Mouse (Mus musculus) MEL (cell line): ENCODE measurements around the gene 4430402I18Rik. TPM values are rescaled to one million over a fixed set of nuclear protein-coding genes. Genes with fewer than 3 reads are reported as not detected.

ENCODE experiments used
- DNase-seq: peaks from one replicate; pipeline ENCODE4 v3.0.0; 2011; ENCODE audit warnings: low read depth, low spot score
- H3K27ac ChIP-seq: 2 replicates; pipeline ENCODE4 v1.5.1; 2012; ENCODE audit warnings: low read depth, mild to moderate bottlenecking, control low read depth, low read length, moderate library complexity; ENCODE audit not compliant: control insufficient read depth
- H3K27me3 ChIP-seq, 2 experiments: fragments of 150-350 bp in 1 of 2; sonication (generic) in 1 of 2; 2 replicates each; pipeline ENCODE4 v1.6.1; 2012; ENCODE audit warnings: low read length in 2 of 2, mild to moderate bottlenecking in 2 of 2, improper control_type of control experiment in 1 of 2, moderate library complexity in 1 of 2; ENCODE audit not compliant: insufficient read depth in 2 of 2, control insufficient read depth in 1 of 2
- H3K36me3 ChIP-seq, 2 experiments: 2 replicates each; pipeline ENCODE4 v1.6.1; 2012 to 2014; ENCODE audit warnings: low read length in 2 of 2, improper control_type of control experiment in 1 of 2, inconsistent platforms in 1 of 2, mild to moderate bottlenecking in 1 of 2; ENCODE audit not compliant: insufficient read depth in 2 of 2, control insufficient read depth in 1 of 2
- H3K4me1 ChIP-seq, 2 experiments: fragments of 150-350 bp in 1 of 2; sonication (generic) in 1 of 2; 2 replicates each; pipeline ENCODE4 v1.6.1; 2012; ENCODE audit warnings: low read length in 2 of 2, improper control_type of control experiment in 1 of 2, mild to moderate bottlenecking in 1 of 2; ENCODE audit not compliant: insufficient read depth in 2 of 2, control insufficient read depth in 1 of 2
- H3K4me3 ChIP-seq, 2 experiments: fragments of 150-350 bp in 1 of 2; sonication (generic) in 1 of 2; 2 replicates each; pipeline ENCODE4 v1.5.1; 2012; ENCODE audit warnings: low read depth in 2 of 2, low read length in 2 of 2, mild to moderate bottlenecking in 2 of 2, moderate library complexity in 2 of 2, control low read depth in 1 of 2, improper control_type of control experiment in 1 of 2; ENCODE audit not compliant: control insufficient read depth in 1 of 2, insufficient read depth in 1 of 2
- H3K79me2 ChIP-seq: 2 replicates; pipeline ENCODE4 v1.6.1; 2012; ENCODE audit warnings: mild to moderate bottlenecking, low read length, moderate library complexity; ENCODE audit not compliant: control insufficient read depth, poor library complexity, insufficient read depth
- H3K9ac ChIP-seq: 2 replicates; pipeline ENCODE4 v1.6.1; 2012; ENCODE audit warnings: low read depth, mild to moderate bottlenecking, control low read depth, low read length, moderate library complexity; ENCODE audit not compliant: control insufficient read depth, poor library complexity, severe bottlenecking
- H3K9me3 ChIP-seq: fragments of 150-350 bp; sonication (generic); replicated peaks from 2 replicates; pipeline ENCODE4 v1.6.1; 2012; ENCODE audit warnings: mild to moderate bottlenecking, low read length, improper control_type of control experiment, moderate library complexity; ENCODE audit not compliant: insufficient read depth
- BHLHE40 ChIP-seq: IDR thresholded peaks from 2 replicates; pipeline ENCODE4 v1.6.1; 2012; ENCODE audit warnings: low read depth, mild to moderate bottlenecking, inconsistent platforms, low read length, improper control_type of control experiment, borderline replicate concordance
- CHD2 ChIP-seq: IDR thresholded peaks from 2 replicates; pipeline ENCODE4 v1.6.1; 2011; ENCODE audit warnings: low read length, improper control_type of control experiment
- CTCF ChIP-seq, 3 experiments: IDR thresholded peaks in 2 of 3; conservative IDR thresholded peaks in 1 of 3; 2 replicates each; pipeline ENCODE4 v1.5.1; 2011 to 2012; ENCODE audit warnings: low read length in 3 of 3, low read depth in 2 of 3, mild to moderate bottlenecking in 2 of 3, improper control_type of control experiment in 1 of 3, inconsistent platforms in 1 of 3, mixed read lengths in 1 of 3, moderate library complexity in 1 of 3; ENCODE audit not compliant: control insufficient read depth in 1 of 3, insufficient read depth in 1 of 3, poor library complexity in 1 of 3, severe bottlenecking in 1 of 3
- E2F4 ChIP-seq: IDR thresholded peaks from 2 replicates; pipeline ENCODE4 v1.6.1; 2011; ENCODE audit warnings: low read depth, low read length, improper control_type of control experiment, borderline replicate concordance
- ELF1 ChIP-seq: IDR thresholded peaks from 2 replicates; pipeline ENCODE4 v1.6.1; 2014; ENCODE audit warnings: low read depth, mild to moderate bottlenecking, inconsistent platforms, low read length, improper control_type of control experiment, moderate library complexity
- EP300 ChIP-seq, 2 experiments: IDR thresholded peaks; 2 replicates each; pipeline ENCODE4 v1.6.1; 2011; ENCODE audit warnings: improper control_type of control experiment in 2 of 2, low read length in 2 of 2, low read depth in 1 of 2, mild to moderate bottlenecking in 1 of 2
- GATA1 ChIP-seq: IDR thresholded peaks from 2 replicates; pipeline ENCODE4 v1.6.1; 2011; ENCODE audit warnings: low read depth, low read length, improper control_type of control experiment
- MAFK ChIP-seq: IDR thresholded peaks from 2 replicates; pipeline ENCODE4 v1.6.1; 2011; ENCODE audit warnings: low read depth, mild to moderate bottlenecking, low read length, improper control_type of control experiment, borderline replicate concordance
- MAZ ChIP-seq: IDR thresholded peaks from 2 replicates; pipeline ENCODE4 v1.6.1; 2012; ENCODE audit warnings: low read depth, mild to moderate bottlenecking, inconsistent platforms, low read length, improper control_type of control experiment
- MXI1 ChIP-seq: IDR thresholded peaks from 2 replicates; pipeline ENCODE4 v1.6.1; 2011; ENCODE audit warnings: mild to moderate bottlenecking, low read depth, low read length, improper control_type of control experiment
- MYB ChIP-seq: IDR thresholded peaks from 2 replicates; pipeline ENCODE4 v1.6.1; 2011; ENCODE audit warnings: mild to moderate bottlenecking, low read depth, low read length, improper control_type of control experiment
- NRF1 ChIP-seq: IDR thresholded peaks from 2 replicates; pipeline ENCODE4 v1.6.1; 2014; ENCODE audit warnings: low read depth, mild to moderate bottlenecking, inconsistent platforms, low read length, improper control_type of control experiment, moderate library complexity; ENCODE audit not compliant: poor library complexity, insufficient read depth, severe bottlenecking
- POLR2A ChIP-seq, 2 experiments: IDR thresholded peaks; 2 replicates each; pipeline ENCODE4 v1.6.1; 2011 to 2012; ENCODE audit warnings: low read length in 2 of 2, mild to moderate bottlenecking in 2 of 2, control low read depth in 1 of 2, improper control_type of control experiment in 1 of 2, low read depth in 1 of 2, moderate library complexity in 1 of 2; ENCODE audit not compliant: control insufficient read depth in 1 of 2, insufficient read depth in 1 of 2, poor library complexity in 1 of 2
- POLR2AphosphoS5 ChIP-seq: IDR thresholded peaks from 2 replicates; pipeline ENCODE4 v1.6.1; 2012; ENCODE audit warnings: low read depth, borderline replicate concordance, mild to moderate bottlenecking, inconsistent platforms, low read length, moderate library complexity, mixed read lengths
- RAD21 ChIP-seq: IDR thresholded peaks from 2 replicates; pipeline ENCODE4 v1.6.1; 2011; ENCODE audit warnings: mild to moderate bottlenecking, low read depth, low read length, improper control_type of control experiment
- RCOR1 ChIP-seq: IDR thresholded peaks from 2 replicates; pipeline ENCODE4 v1.6.1; 2012; ENCODE audit warnings: low read depth, mild to moderate bottlenecking, inconsistent platforms, low read length, improper control_type of control experiment
- SMC3 ChIP-seq: IDR thresholded peaks from 2 replicates; pipeline ENCODE4 v1.6.1; 2011; ENCODE audit warnings: low read depth, low read length, improper control_type of control experiment
- TBP ChIP-seq: IDR thresholded peaks from 2 replicates; pipeline ENCODE4 v1.8.0; 2011; ENCODE audit warnings: low read depth, low read length, improper control_type of control experiment
- TCF12 ChIP-seq: IDR thresholded peaks from 2 replicates; pipeline ENCODE4 v1.6.1; 2014; ENCODE audit warnings: low read depth, mild to moderate bottlenecking, inconsistent platforms, low read length, improper control_type of control experiment, moderate library complexity
- UBTF ChIP-seq: IDR thresholded peaks from 2 replicates; pipeline ENCODE4 v1.6.1; 2012; ENCODE audit warnings: low read depth, mild to moderate bottlenecking, inconsistent platforms, low read length, improper control_type of control experiment, moderate library complexity, borderline replicate concordance; ENCODE audit not compliant: insufficient read depth
- USF1 ChIP-seq: IDR thresholded peaks from 2 replicates; pipeline ENCODE4 v1.6.1; 2014; ENCODE audit warnings: low read depth, mild to moderate bottlenecking, inconsistent platforms, low read length, improper control_type of control experiment, moderate library complexity
- USF2 ChIP-seq, 2 experiments: IDR thresholded peaks; 2 replicates each; pipeline ENCODE4 v1.6.1; 2011 to 2012; ENCODE audit warnings: improper control_type of control experiment in 2 of 2, low read length in 2 of 2, borderline replicate concordance in 1 of 2, inconsistent platforms in 1 of 2, low read depth in 1 of 2, mild to moderate bottlenecking in 1 of 2; ENCODE audit not compliant: insufficient read depth in 1 of 2
- ZC3H11A ChIP-seq: IDR thresholded peaks from 2 replicates; pipeline ENCODE4 v1.6.1; 2012; ENCODE audit warnings: low read depth, mild to moderate bottlenecking, inconsistent platforms, low read length, improper control_type of control experiment
- ZKSCAN1 ChIP-seq: IDR thresholded peaks from 2 replicates; pipeline ENCODE4 v1.6.1; 2012; ENCODE audit warnings: low read depth, mild to moderate bottlenecking, inconsistent platforms, low read length, improper control_type of control experiment, moderate library complexity
- ZMIZ1 ChIP-seq: IDR thresholded peaks from 2 replicates; pipeline ENCODE4 v1.6.1; 2012; ENCODE audit warnings: low read depth, mild to moderate bottlenecking, inconsistent platforms, low read length, improper control_type of control experiment, moderate library complexity
- polyA plus RNA-seq, 2 experiments: library from polyadenylated mRNA; stranded (reverse) in 1 of 2; unstranded in 1 of 2; fragments of >175 nt in 1 of 2; fragments of >200 nt in 1 of 2; gene quantifications; 2 replicates each; pipeline versions ENCODE4 v1.2.1 to v1.2.4; 2012; ENCODE audit warnings: low replicate concordance in 2 of 2, low read depth in 1 of 2; ENCODE audit not compliant: insufficient read length in 2 of 2, insufficient read depth in 1 of 2, missing spikeins in 1 of 2
- total RNA-seq: library from RNA; depleted of rRNA; stranded (reverse); fragments of 300-350 nt; gene quantifications from 2 replicates; pipeline ENCODE4 v1.2.3, GENCODE M21; 2012

4430402I18Rik gene
- total and polyA plus RNA-seq, 3 experiments, result not detected

GRCm38 (mm10) chr19:28908693-28909092 lies 58.9 kb downstream of the 4430402I18Rik start:
- Histone ChIP-seq H3K79me2 (no peaks in the 10 kb centered on the region), H3K9ac (no peak overlapping the region), H3K4me1 (no peaks in the 10 kb centered on the region), H3K36me3 (no peaks in the 10 kb centered on the region), H3K27ac (no peak overlapping the region), H3K4me3 (no peak overlapping the region), H3K9me3 (no peaks in the 10 kb centered on the region), H3K27me3 (peaks cover 2% of the 10 kb centered on the region in 2 experiments; a peak in 3 of 4 replicates)
- TF ChIP-seq MYB (no peak), UBTF (no peak), MAFK (no peak), CHD2 (no peak), ZC3H11A (no peak), EP300 (IDR thresholded peaks at IDR 0.05; ENCODE audit: low read depth in 1 of 2, low read length in 2 of 2) (no peak), TCF12 (no peak), USF2 (IDR thresholded peaks at IDR 0.05; ENCODE audit: borderline replicate concordance in 1 of 2, insufficient read depth in 1 of 2, low read depth in 1 of 2, low read length in 2 of 2) (no peak), SMC3 (no peak), RAD21 (no peak), MAZ (no peak), BHLHE40 (no peak), E2F4 (no peak), POLR2A (IDR thresholded peaks at IDR 0.05; ENCODE audit: control insufficient read depth in 1 of 2, insufficient read depth in 1 of 2, low read depth in 1 of 2, low read length in 2 of 2, poor library complexity in 1 of 2) (no peak), POLR2AphosphoS5 (no peak), ELF1 (no peak), RCOR1 (no peak), MXI1 (no peak), TBP (no peak)
- DNase-seq, result no peak

- TF ChIP-seq MAZ, result no peak
- TF ChIP-seq USF1, result no peak
- no peak for TF ChIP-seq NRF1
- TF ChIP-seq ZKSCAN1, result no peak
- no peak for TF ChIP-seq GATA1
- no peak for TF ChIP-seq E2F4
- no peak for TF ChIP-seq TCF12
- TF ChIP-seq ZMIZ1, result no peak
- no peak for TF ChIP-seq ELF1
- no peak for TF ChIP-seq TBP
- TF ChIP-seq CTCF (IDR thresholded peaks at IDR 0.05 in 2 of 3, conservative IDR thresholded peaks at IDR 0.05 in 1 of 3; ENCODE audit: control insufficient read depth in 1 of 3, insufficient read depth in 1 of 3, low read depth in 2 of 3, low read length in 3 of 3, poor library complexity in 1 of 3, severe bottlenecking in 1 of 3), result no peak
- no peak overlapping the region for H3K4me3 ChIP-seq
Observed at GRCm38 (mm10) chr19:28908186-28908585, 59.4 kb downstream of the 4430402I18Rik start.

More at GRCm38 (mm10) chr19:28908186-28908585, 59.4 kb downstream of the 4430402I18Rik start:
- DNase-seq, result no peak
- no peaks in the 10 kb centered on the region for H3K9me3 ChIP-seq
- H3K9ac ChIP-seq, result no peak overlapping the region
- H3K36me3 ChIP-seq, result no peaks in the 10 kb centered on the region
- peaks cover 2% of the 10 kb centered on the region in 2 experiments; a peak in 3 of 4 replicates for H3K27me3 ChIP-seq
- H3K4me1 ChIP-seq, result no peaks in the 10 kb centered on the region
- no peaks in the 10 kb centered on the region for H3K79me2 ChIP-seq
- H3K27ac ChIP-seq, result no peak overlapping the region
